Mouse (Mus musculus) v-Abl transformed pro-B cells (cell line): ENCODE results near the gene Tmprss15.

Source experiments
- in situ Hi-C, 2 experiments: fragments of 400-800 bp; cut with MboI; formaldehyde crosslinking; loops; one replicate each; pipeline ENCODE4 v1.15.1; 2025; ENCODE audit not compliant: unreplicated experiment in 2 of 2

Gene Tmprss15

DNA sequence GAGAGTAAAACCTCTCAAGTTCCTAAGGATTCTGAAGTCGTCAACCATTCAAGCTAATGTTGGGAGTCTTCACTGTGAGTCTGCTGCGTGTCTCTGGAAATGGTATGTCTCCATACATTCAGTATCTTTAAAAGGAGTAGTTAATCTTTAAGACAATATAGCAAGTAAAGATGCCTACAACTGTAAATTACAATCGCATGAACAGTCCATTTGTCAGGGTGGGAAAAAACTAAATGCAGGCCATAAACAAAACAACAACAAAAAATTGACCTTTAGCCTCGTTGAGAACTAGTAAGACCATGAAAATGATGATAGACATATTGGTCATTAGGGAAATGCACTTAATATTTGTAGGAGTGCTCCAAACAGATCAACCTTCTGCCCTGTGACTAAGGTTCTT, at the start of gene Tmprss15:
TSS of gene Tmprss15 (minus strand) at position 101 of the 400 bp plus-strand sequence.
- in situ Hi-C loops, result no loop called here

GRCm38 (mm10) chr16:79114879-79115278, 24.0 kb upstream of the Tmprss15 start:
- in situ Hi-C loops, result no loop called here

DNA sequence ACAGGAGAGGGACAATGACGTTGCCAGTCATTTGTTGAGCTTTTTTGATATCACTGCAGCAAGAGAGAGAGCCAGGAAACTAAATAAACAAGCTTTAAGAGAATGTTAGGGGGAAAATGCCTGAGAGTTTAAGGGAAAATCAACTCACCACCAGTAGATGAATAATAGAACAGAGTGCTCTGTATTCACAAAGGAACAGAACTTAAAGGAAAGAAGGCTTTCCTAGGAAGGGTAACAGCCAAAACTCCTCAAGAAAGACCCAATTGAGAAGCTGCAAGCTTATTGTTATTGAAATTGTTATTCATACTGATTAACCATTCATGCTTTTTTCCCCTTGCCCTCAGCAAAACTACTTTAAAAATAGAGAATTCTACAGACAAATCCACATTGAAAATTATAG, 18.6 kb upstream of the Tmprss15 start:
- in situ Hi-C loops, result no loop called here

GRCm38 (mm10) chr16:79108969-79109368, 18.1 kb upstream of the Tmprss15 start:
- in situ Hi-C loops, result no loop called here

- in situ Hi-C loops, result no loop called here
These were observed 9.4 kb upstream of the Tmprss15 start for GRCm38 (mm10) chr16:79100325-79100724.

DNA sequence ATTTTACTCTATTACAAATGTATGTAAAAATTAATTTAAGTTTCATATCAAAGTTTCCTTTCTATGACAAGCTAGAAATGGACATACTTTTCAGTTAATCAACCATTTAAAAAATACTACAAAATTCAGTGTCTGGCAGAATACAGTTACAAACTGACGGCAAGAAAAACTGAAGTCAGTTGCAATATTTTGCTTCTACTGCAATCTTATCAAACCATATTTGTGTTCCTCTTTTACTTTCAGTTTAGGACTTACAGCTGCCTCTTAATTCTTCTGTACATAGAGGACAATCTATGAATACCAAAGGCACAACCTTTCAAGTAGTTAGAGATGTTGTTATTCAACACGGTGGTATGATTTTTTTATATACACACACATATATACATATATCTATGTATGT, 7.4 kb upstream of the Tmprss15 start:
- in situ Hi-C loops, result no loop called here

DNA sequence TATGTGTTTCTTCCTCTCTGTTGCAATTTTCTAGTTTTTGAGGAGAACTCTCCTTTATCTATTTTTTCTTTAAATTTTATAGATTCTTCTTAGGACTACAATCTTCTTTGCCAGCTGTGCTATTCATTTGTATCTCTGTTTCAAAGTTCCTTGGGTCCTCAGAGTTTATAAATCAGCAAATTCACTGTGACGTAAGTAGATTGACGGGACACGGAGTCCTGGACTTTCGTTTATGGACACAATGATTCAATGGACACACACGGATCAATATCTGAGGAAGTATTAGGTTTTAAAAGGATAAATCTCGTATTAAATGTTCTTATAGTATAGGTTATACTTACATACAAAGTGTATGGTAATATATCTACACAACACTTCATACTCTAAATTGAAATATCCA, 4.3 kb downstream of the Tmprss15 start:
- in situ Hi-C loops, result no loop called here

GRCm38 (mm10) chr16:79063848-79064247, 27.0 kb downstream of the Tmprss15 start:
- in situ Hi-C loops, result no loop called here

- in situ Hi-C loops, result no loop called here
These were observed 31.9 kb downstream of the Tmprss15 start for GRCm38 (mm10) chr16:79058775-79059558.

DNA sequence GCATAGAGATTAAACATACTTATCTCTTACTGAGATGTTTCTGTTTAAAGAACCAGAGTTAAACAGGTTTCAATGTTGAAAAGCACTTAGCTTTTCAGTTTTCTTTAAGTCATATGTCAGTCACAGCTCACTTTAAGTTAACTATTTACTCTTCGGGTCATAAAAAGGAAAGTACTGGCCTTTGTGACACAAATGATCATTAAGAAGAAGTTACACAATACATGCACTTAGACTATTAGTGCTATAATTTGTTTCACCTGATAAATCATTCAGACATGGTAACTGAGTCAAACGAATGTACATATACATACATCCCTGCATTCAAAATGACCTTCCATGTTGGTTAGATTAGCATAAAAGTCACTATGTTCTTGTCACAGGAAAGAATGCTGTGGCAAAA, 58.3 kb downstream of the Tmprss15 start:
- in situ Hi-C loops, result no loop called here

GRCm38 (mm10) chr16:79002812-79003211, 88.1 kb downstream of the Tmprss15 start:
- in situ Hi-C loops, result no loop called here

DNA sequence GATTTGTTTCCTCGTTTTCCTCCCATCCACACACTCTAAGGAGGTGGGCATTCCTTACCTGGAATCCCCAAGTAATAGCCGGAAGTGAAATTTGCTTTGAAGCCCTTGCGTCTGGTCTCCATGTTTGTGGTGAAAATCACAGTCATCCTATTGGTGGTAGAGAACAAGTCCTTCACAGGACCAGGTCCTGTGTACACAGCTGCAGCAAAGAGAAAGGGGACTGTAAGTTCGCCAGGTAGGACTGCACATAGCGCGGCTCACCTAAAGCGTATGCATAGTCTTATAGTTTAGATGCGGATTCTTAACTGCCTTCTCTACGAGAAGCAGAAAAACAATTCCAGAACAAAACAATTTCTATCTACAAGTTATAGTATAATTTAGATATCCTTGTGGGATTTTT, 89.2 kb downstream of the Tmprss15 start:
- in situ Hi-C loops, result no loop called here

- in situ Hi-C loops, result no loop called here
These were observed 114.5 kb downstream of the Tmprss15 start for GRCm38 (mm10) chr16:78976384-78976783.

DNA sequence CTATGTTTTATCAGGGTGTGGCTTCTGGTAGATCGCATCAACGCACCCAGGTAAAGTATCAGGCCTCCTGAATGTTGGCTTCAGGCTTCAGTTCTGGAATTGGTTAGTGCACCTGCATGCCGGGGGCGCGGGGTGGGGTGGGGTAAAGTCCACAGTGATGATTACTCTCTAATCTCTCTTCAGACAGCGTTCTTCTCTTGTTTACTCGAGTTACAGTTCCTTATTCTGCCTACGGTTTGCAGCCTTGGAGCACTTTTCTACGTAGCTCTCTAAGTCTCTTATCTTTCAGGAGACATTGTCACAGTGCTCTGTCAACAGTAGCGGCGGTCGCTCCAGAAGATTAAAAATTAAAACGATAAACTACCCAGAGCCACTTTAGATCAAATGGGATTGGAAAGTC, 116.8 kb downstream of the Tmprss15 start:
- in situ Hi-C loops, result loop anchor here in 1 of 2 experiments (25.0 kb wide), 1 partner anchor 537 kb away; no protein-coding TSS in a partner anchor

DNA sequence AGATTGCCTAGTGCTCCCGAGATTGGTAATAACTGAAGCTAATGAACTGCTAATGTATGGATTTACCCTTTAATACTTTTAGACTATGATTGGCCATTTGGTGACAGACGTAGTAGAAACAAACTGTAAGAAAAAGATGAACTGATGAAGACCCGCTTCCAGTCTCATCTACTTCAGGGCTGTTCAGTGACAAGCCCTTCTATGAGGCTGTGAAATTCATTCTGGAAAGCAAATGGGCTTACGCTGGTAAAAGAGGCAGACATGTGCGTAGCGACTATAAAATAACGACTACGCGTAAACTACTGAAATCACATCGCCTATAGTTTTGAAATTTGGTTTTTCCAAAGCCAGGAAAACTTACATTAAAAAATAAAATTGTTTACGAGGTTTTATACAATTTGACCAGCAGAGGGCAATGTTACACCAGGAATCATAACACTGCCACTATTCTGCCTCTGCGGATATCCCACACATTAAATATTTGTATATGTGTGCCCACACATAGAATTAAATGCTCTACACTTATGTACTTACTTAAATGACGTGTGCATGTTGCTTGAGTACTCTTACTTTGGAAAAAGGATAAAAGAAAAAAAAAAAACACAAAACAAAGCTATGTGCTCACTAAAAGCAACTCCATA, 121.7 kb downstream of the Tmprss15 start:
- in situ Hi-C loops, result loop anchor here in 1 of 2 experiments (25.0 kb wide), 1 partner anchor 532 kb away; no protein-coding TSS in a partner anchor

DNA sequence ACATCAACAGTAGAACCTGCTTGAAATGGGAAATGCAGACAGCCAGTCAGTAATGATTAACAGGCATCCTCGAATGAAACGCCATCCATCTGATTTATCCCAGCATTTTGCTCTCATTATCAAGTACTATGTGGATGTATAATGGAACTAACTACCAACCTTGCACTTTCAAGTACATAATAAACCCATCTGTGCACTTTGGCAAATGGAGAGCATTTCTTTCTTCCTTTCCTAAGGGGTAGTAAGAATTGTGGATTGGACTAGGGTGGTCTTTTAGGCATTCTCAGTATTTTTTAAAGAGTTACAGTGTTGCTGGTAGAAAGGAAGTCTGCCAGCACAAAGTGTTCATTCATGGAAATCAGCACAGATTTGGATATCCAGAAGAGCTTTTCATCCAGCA, 133.5 kb downstream of the Tmprss15 start:
- in situ Hi-C loops, result loop anchor here in 1 of 2 experiments (25.0 kb wide), 1 partner anchor 520 kb away; no protein-coding TSS in a partner anchor

DNA sequence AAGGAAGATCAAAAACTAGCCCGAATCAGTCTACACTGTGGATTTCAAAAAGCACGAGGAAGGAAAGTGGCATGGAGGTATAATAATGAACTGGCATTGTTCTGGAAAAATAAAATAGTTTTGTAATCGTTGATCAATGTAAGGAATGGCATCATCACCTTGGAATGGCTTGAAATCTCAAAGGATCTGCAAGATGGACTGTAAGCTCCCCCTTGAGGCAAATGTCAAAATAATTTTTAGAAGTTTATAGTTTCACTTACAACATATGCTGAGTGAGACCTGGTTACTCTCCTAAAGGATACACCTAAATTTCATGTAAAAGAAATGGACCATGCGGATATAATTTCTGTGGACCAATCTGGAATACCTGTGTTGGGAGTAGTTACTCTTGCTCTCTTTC, 140.5 kb downstream of the Tmprss15 start:
- in situ Hi-C loops, result loop anchor here in 1 of 2 experiments (25.0 kb wide), 1 partner anchor 513 kb away; no protein-coding TSS in a partner anchor

DNA sequence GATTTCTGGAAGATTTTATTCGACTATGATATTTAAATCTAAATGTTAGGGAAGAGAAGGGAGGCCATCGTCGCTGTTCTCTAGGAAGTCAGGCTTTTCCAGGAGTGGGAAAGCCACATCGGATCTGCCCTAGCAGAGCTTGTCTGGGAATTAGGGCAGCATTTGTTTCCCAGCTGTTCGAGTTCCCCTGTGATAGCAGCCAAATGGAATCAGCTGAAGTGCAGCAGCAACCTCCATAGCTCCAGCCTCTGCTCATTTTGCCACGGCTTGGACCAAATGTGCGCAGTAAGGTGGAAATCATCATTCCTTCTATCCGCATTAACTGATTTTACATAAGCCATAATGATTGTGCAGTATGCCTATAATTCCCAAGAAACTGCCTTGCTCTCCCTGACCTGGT, 153.1 kb downstream of the Tmprss15 start:
- in situ Hi-C loops, result no loop called here

GRCm38 (mm10) chr16:78934298-78934697, 156.6 kb downstream of the Tmprss15 start:
- in situ Hi-C loops, result no loop called here

DNA sequence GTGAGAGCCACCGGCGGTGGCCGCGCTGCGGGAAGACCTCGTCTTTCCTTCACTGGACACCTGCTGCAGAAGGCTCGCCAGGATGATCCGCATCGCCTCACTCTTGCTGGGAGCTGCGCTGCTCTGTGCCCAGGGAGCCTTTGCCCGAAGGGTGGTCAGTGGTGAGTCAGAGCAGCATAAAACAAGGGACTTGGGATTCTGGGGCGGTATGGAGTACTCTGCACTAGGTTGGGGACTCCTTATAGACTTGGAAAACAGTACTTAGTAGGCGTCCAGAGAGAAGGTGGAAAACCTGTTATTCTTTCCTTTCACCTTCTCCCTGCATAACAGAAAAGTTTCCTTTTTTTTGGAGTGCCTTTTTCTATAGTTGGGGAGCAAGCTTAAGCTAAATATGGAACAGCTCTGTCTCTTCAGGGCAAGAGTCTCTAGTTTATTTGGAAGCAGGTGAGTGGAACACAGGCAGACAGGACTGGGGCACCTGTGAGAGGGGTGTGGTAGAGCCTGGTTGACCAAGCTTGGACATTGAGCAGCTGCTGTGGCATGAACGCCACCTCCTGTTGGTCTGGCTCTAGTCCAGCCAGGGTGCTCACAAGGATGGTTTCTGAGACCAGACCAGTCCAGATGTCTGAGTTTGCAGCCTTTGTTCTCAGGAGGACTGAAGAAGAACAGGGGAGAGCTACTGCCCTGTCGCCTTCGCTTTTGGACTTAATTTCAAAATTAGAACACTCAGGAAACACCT, 159.4 kb downstream of the Tmprss15 start:
- in situ Hi-C loops, result no loop called here
